Mouse (Mus musculus) liver, postnatal 0 days (tissue): ENCODE measurements around the gene Got1.

Source experiments
- CTCF ChIP-seq: sonication (generic); IDR thresholded peaks from 2 replicates; pipeline ENCODE4 v1.5.1; 2016; ENCODE audit warnings: antibody characterized with exemption, low read depth
- EP300 ChIP-seq: IDR thresholded peaks from 2 replicates; pipeline ENCODE4 v1.6.1; 2016; ENCODE audit warnings: antibody characterized with exemption, low read depth, mild to moderate bottlenecking

DNA sequence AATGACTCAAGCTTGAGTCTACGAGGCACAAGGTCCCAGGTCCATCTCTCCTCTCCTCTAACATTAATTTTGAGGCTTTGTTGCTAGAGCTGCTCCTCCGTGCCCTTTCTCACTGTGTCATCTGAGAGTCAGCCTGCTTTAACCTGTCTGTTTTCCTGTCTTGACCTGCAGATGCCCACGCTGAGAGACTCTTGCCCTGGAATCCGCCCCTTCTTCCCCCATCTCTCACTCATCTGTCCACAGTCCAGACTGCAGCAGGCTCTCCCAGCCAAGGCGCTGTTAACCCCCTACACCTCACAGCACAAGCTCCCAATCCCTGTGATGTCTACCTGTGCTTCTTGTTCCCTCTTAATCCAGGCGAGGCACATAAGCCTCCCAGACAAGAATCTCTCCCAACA, 27.1 kb upstream of the Got1 start:
- TF ChIP-seq CTCF (no peak), EP300 (no peak)
